Mouse (Mus musculus) neural tube, embryonic 10.5 days (tissue): ENCODE measurements around the gene Syt6.

Experiments used
- DNase-seq: peaks from one replicate; pipeline ENCODE4 v3.0.0-alpha.2; 2017; ENCODE audit warnings: low spot score; ENCODE audit errors: extremely low spot score

Gene Syt6

GRCm38 (mm10) chr3:103647164-103647867 lies 72.3 kb downstream of the Syt6 start:
- DNase-seq, result no peak

DNA sequence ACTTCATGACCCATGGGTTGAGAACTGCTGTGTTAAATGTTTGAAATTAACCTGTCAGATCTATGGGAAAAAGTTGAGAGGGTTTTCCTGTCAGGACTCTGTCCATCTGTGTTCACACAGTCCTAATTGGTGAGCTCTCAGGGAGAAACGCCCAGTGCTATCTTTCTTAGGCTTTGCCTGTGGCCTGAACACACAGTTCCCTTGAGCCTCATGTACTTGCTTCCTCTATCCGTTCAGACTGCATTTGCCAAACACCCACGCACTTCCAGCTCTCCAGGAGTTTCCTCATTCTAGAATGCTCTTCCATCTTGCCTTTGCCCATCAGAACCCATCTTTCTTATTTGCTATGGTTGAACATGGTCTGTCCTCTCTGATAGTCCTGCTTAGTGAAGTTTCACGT lies 73.5 kb downstream of the Syt6 start:
- no peak for DNase-seq

DNA sequence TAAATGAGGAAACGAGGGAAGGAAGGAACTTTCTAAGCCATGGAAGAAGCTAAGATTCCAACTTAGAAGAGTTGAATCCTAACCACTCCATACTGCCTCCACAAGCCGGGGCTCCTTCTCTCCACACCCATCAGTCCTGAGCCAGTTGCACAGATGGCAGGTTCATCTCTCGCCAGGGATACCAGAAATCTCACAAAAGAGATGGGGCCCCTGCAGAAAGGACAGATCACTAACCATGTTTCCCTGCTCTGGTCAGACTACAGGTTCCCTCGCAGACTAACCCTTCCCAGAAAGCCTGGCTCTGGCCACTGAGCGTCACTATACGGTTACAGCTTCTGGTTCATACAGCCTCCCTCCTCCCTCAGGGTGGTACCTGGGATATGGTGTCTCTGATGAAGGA lies 74.7 kb downstream of the Syt6 start:
- no peak for DNase-seq

- no peak for DNase-seq
Measured at GRCm38 (mm10) chr3:103650406-103650805, 75.4 kb downstream of the Syt6 start.

- DNase-seq, result no peak
Measured at GRCm38 (mm10) chr3:103660012-103660411, 85.0 kb downstream of the Syt6 start.

GRCm38 (mm10) chr3:103661714-103662113 lies 86.7 kb downstream of the Syt6 start:
- no peak for DNase-seq

GRCm38 (mm10) chr3:103663385-103663784 lies 88.4 kb downstream of the Syt6 start:
- DNase-seq, result no peak

- no peak for DNase-seq
Measured at GRCm38 (mm10) chr3:103672113-103672512, 97.1 kb downstream of the Syt6 start.

- DNase-seq, result no peak
Measured at GRCm38 (mm10) chr3:103672716-103673115, 97.7 kb downstream of the Syt6 start.

GRCm38 (mm10) chr3:103678811-103679210 lies 103.8 kb downstream of the Syt6 start:
- no peak for DNase-seq

DNA sequence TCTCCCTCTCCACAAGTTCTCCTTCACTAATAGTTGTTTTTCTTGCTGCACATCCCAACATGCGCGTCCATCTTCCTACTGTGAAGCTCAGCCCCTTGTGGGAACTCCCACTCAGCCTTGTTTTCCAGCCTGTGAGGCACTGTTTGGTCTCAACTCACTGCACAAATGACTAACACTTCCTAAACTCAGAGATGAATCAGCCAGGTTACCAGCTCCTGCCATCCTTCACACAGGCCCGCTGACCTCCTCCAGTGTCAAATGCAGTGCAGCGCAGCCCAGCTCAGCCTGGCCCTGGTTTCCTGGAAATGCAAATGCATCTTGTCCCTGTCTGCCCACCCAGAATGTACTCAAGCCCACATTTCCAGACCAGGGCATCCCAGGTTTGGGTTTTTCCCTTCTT lies 107.4 kb downstream of the Syt6 start:
- DNase-seq, result no peak

DNA sequence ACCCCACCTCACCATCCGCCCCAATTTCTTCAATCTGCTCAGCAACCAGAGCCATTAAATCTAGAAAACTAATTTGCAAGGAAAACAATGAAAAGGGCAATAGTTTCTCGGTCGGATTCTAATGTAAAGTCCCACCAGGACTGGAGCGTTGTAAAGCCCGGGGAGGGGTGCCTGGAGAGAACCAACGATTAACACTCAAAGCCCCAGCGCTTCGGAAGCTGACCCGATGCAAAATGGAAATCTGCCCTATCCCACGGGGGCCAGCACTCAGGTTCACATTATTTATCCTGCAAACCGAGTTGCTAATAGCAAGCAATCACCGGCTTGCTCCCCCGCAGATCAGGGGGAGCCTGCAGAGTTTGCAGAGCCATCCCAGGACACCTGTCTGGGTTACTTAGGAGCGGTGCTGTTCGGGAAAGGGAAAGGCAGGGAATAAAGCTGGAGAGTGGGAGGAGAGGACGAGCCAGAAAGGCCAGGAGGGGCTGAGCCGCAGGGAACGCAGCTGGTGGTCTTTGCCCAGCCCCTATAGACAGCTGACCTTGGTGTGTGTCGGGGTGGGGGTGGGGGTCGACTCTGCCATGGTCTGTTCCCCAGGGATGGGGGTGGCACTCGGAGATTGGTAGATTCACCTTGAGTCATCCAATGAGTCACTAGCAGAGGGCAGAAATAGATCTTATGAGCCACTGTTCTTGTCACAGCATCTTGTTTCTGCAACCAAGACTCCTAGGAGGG lies 108.4 kb downstream of the Syt6 start:
- DNase-seq, result peak; percentile 24

DNA sequence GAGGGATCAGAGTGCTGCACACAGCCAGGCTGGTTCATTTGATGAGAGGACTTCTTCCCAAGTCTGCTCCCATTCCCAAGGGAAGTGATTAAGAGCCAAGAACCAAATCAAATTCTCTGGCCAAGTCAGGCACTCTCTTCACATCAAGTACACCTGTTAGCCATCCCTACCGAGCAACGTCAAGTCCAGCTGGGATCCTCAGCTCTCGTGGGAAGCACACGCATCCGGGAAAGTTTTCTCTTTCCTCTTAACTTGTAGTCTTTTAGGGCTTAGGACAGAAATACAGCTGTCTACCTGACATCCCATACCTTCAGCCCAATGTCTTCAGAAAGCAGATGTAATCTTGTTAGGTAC lies 108.9 kb downstream of the Syt6 start:
- DNase-seq, result no peak

DNA sequence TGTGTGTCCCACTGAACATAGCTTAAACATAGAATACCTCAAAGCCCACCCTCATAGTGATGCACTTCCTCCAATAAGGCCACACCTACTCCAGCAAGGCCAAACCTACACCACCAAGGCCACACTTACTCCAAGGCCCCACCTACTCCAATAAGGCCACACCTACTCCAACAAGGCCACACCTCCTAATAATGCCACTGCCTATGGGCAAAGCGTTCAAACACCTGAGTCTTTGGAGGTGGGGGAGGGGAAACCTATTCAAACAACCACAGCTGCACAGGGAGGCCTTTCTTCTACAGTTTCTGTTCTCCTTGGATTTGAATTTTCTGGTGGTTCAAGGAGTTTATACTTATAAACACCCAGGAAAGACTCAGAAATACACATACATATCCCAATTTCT lies 114.0 kb downstream of the Syt6 start:
- no peak for DNase-seq

- DNase-seq, result no peak
Measured at GRCm38 (mm10) chr3:103690506-103690905, 115.5 kb downstream of the Syt6 start.
